Mouse (Mus musculus) midbrain, embryonic 16.5 days (tissue): ENCODE results near the gene Jmjd1c. TPM values are rescaled to one million over a fixed set of nuclear protein-coding genes. Genes with fewer than 3 reads are reported as not detected.

Experiments used
- ATAC-seq: fragments of 200-750 bp; cut with Nextera tagmentation; 2 replicates; pipeline ENCODE4 v1.8.0; 2017; ENCODE audit warnings: moderate TSS enrichment
- H3K27ac ChIP-seq: fragments of 300-500 bp; sonication (generic); 2 replicates; pipeline ENCODE4 v1.5.1; 2014; ENCODE audit warnings: mild to moderate bottlenecking, low read length, mixed read lengths
- H3K27me3 ChIP-seq: fragments of 300-500 bp; sonication (generic); 2 replicates; pipeline ENCODE4 v1.6.1; 2014; ENCODE audit warnings: low read depth, low read length, mixed read lengths; ENCODE audit not compliant: control insufficient read depth, insufficient read depth
- H3K36me3 ChIP-seq: fragments of 300-500 bp; sonication (generic); 2 replicates; pipeline ENCODE4 v1.6.1; 2014; ENCODE audit warnings: mild to moderate bottlenecking, low read length, moderate library complexity, mixed read lengths; ENCODE audit not compliant: control insufficient read depth, insufficient read depth
- H3K4me1 ChIP-seq: fragments of 300-500 bp; sonication (generic); 2 replicates; pipeline ENCODE4 v1.6.1; 2014; ENCODE audit warnings: mild to moderate bottlenecking, low read length, mixed read lengths; ENCODE audit not compliant: control insufficient read depth, insufficient read depth
- H3K4me2 ChIP-seq: fragments of 300-500 bp; sonication (generic); 2 replicates; pipeline ENCODE4 v1.6.1; 2014; ENCODE audit warnings: mild to moderate bottlenecking, low read length, mixed read lengths
- H3K4me3 ChIP-seq: fragments of 300-500 bp; sonication (generic); 2 replicates; pipeline ENCODE4 v1.5.1; 2014; ENCODE audit warnings: low read depth, mild to moderate bottlenecking, low read length, moderate library complexity, mixed read lengths
- H3K9ac ChIP-seq: fragments of 300-500 bp; sonication (generic); 2 replicates; pipeline ENCODE4 v1.6.1; 2014; ENCODE audit warnings: low read depth, low read length, mixed read lengths
- H3K9me3 ChIP-seq: fragments of 300-500 bp; sonication (generic); replicated peaks from 2 replicates; pipeline ENCODE4 v1.6.1; 2014; ENCODE audit warnings: mild to moderate bottlenecking, low read length, mixed read lengths; ENCODE audit not compliant: control insufficient read depth, poor library complexity, severe bottlenecking
- WGBS: fragments of 180-500 bp; shearing (Covaris S2); extraction: QIAGEN DNeasy Blood & Tissue Kit; methylation state at CpG from one replicate; pipeline ENCODE4 v1.1.7; 2014; 5-methylcytosine and 5-hydroxymethylcytosine counted together
- polyA plus RNA-seq: library from polyadenylated mRNA; unstranded; fragments of >200 nt; fragmentation: Nextera tagmentation; extraction: Ambion mirVana; gene quantifications from 2 replicates; pipeline ENCODE4 v1.2.1, GENCODE M21; 2015

Gene Jmjd1c
- polyA plus RNA-seq, 1 experiment from 2014 or later: 41.7 TPM

DNA sequence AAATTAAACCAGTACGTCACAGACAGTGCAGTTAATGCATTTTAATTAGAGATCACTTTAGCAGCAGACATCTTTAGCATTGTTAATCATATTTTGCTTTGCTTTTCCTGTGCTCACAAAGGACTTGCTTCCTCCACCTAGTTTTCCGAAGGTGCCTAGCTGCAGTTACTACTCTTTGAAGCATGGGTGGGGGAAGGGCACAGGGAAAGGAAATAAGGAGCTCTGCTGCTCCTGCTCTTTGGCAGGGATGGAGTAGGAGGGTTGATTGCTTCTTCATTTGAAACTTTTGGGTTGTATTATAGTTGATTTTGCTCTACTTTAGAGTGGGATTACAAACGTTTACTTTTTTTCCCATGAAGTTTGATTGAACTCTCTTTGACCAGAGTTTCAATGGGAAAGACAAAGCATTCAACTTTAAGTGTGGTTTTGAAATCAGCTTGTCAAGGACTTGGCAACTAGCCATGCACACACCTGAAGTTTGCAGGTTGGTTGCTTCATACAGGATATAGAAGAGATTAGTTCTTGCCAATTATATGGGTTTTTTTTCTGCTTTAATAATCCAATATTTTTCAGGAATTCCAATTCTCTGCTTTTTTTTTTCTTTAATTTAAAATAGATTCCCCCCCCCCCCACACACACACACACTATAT lies 97.2 kb downstream of the Jmjd1c start:
- 59% methylated on average over 3 of the region's 3 CpGs for WGBS
- ATAC-seq: no peak

DNA sequence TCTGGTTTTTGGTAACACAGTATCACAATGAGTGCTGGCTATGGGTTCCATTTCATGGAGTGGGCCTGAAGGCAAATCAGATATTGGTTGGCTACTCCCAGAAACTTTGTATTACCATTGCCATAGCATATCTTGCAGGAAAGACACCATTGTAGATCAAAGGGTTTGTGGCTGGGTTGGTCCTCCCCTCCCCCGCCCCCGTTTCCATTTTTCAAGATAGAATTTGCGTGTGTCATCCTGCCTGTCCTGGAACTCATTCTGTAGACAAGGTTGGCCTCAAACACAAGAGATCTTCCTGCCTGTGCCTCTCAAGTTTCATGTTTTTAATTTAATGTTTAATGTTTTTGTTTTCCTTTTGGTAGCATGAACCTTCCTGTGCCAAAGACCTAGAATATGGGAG lies 98.1 kb downstream of the Jmjd1c start:
- no peaks in the 10 kb centered on the region for H3K27me3 ChIP-seq
- H3K9ac ChIP-seq: no peak overlapping the region
- H3K4me2 ChIP-seq: no peak overlapping the region
- H3K36me3 ChIP-seq: no peaks in the 10 kb centered on the region
- H3K27ac ChIP-seq: no peak overlapping the region
- ATAC-seq: no peak
- no peak overlapping the region for H3K4me3 ChIP-seq
- H3K4me1 ChIP-seq: peaks cover 2% of the 10 kb centered on the region
- no peaks in the 10 kb centered on the region for H3K9me3 ChIP-seq
- 91% methylated on average over 3 of the region's 3 CpGs for WGBS

More for the DNA sequence above, 97.2 kb downstream of the Jmjd1c start:
- H3K27me3 ChIP-seq: no peaks in the 10 kb centered on the region
- H3K4me3 ChIP-seq: no peak overlapping the region
- H3K27ac ChIP-seq: no peak overlapping the region
- no peaks in the 10 kb centered on the region for H3K36me3 ChIP-seq
- no peak overlapping the region for H3K4me2 ChIP-seq
- peaks cover 6% of the 10 kb centered on the region for H3K4me1 ChIP-seq
- no peak overlapping the region for H3K9ac ChIP-seq
- H3K9me3 ChIP-seq: no peaks in the 10 kb centered on the region

DNA sequence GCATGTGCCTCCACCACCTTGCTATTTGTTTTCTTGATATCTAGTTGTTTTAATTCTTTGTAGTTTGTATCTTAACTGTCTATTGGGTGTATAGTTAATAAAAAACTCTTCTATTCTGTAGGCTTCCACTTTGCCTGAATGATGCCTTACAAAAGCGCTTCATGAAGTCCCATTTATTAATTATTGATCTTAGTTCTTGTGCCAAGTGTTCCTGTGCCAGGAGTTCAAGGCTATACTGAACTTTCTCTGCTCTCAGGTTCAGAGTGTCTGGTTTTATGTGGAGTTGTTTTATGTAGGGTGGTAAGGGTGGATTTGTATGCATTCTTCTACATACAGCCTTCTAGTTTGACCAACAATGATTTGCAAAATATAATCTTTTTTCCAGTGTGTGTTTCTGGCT lies 99.7 kb downstream of the Jmjd1c start:
- H3K36me3 ChIP-seq: no peaks in the 10 kb centered on the region
- 97% methylated on average over 1 of the region's 1 CpGs for WGBS
- no peak overlapping the region for H3K4me3 ChIP-seq
- no peaks in the 10 kb centered on the region for H3K9me3 ChIP-seq
- peaks cover 2% of the 10 kb centered on the region for H3K4me1 ChIP-seq
- H3K9ac ChIP-seq: no peak overlapping the region
- no peak overlapping the region for H3K27ac ChIP-seq
- no peaks in the 10 kb centered on the region for H3K27me3 ChIP-seq
- no peak overlapping the region for H3K4me2 ChIP-seq
- no peak for ATAC-seq

DNA sequence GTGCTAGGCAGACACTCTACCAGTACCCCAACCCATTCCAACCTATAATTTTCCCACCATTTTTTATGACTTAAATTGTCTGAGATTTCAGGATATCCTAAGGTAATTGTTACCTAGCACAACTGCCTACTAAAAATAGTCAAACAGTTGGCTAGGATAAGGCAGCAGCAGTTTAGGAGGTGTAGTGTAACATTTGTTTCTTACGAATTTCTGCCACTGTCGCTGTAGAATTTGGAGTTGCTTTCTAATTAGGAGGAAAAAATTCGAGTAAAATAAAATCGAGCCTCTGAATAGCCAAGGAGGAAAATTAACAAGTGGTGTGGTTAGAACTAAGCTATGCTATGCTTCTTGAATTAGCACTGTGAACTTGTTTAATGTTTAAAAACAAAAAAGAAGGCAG lies 101.3 kb downstream of the Jmjd1c start:
- H3K4me2 ChIP-seq: no peak overlapping the region
- no peak overlapping the region for H3K9ac ChIP-seq
- no peaks in the 10 kb centered on the region for H3K27me3 ChIP-seq
- no peak overlapping the region for H3K4me3 ChIP-seq
- no peaks in the 10 kb centered on the region for H3K36me3 ChIP-seq
- ATAC-seq: no peak
- no peak overlapping the region for H3K27ac ChIP-seq
- peaks cover 6% of the 10 kb centered on the region for H3K4me1 ChIP-seq
- WGBS: 85% methylated on average over 4 of the region's 4 CpGs
- no peaks in the 10 kb centered on the region for H3K9me3 ChIP-seq

DNA sequence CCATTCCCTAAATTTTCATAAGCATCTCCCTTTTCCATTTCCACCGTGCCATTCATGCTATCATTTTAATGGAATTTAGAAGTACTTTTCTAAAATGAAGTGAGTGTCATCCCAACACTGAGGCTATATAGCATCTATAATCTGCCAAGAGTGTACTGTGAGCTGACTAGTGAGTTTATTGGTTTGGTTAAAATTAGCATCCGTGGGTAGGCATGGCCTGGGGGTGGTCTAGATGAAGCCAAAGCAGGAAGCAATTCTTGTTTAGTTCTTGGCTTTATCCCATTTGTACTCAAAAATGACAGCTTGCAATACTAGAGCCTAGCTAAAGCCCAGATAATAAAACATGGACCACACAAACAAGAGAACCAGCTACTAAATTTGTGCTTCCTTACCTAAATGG lies 101.9 kb downstream of the Jmjd1c start:
- no peaks in the 10 kb centered on the region for H3K27me3 ChIP-seq
- peaks cover 6% of the 10 kb centered on the region for H3K4me1 ChIP-seq
- ATAC-seq: no peak
- no peaks in the 10 kb centered on the region for H3K9me3 ChIP-seq
- WGBS: 79% methylated on average over 2 of the region's 2 CpGs
- no peak overlapping the region for H3K27ac ChIP-seq
- H3K4me2 ChIP-seq: no peak overlapping the region
- no peaks in the 10 kb centered on the region for H3K36me3 ChIP-seq
- H3K9ac ChIP-seq: no peak overlapping the region
- H3K4me3 ChIP-seq: no peak overlapping the region

DNA sequence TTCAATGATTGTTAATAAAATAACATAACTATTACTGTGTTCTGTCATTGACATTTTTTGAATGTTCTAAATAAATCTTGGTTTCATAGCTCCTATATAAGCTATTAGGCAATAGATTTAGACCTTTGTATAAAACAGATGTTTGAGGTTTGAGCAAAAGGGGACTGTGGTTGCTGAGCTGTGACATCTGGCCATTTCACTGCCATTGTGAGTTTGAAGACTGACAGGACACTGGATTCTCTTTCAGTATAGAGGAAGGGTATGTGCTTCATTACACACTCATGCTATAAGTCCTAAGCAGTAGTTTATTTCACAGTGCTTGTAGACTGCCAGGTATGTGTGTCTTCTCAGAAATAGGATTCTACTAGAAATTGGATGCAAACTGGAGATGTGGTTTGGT lies 105.8 kb downstream of the Jmjd1c start:
- no peak overlapping the region for H3K4me3 ChIP-seq
- H3K36me3 ChIP-seq: no peaks in the 10 kb centered on the region
- peaks cover 6% of the 10 kb centered on the region for H3K4me1 ChIP-seq
- H3K4me2 ChIP-seq: no peak overlapping the region
- no peak overlapping the region for H3K9ac ChIP-seq
- ATAC-seq: no peak
- no peaks in the 10 kb centered on the region for H3K9me3 ChIP-seq
- no peaks in the 10 kb centered on the region for H3K27me3 ChIP-seq
- no peak overlapping the region for H3K27ac ChIP-seq

DNA sequence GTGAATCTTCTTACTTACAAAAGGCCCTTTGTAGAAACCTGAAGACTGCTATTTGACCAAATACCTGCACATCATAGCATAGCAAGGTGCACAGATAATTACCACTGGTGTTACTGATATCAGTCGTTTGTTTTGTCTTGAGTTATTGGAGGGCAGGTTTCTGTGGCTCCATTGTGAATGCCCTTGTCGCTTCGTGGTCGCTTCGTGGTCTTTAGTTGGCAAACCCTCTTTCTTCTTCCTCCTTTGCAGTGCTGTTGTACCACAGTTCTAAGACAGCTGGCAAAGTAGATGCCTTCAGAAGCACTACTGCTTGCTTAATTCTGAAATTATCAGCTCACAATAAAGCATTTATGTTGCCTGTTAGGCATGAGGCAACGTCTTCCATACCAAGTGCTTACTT lies 106.5 kb downstream of the Jmjd1c start:
- H3K4me3 ChIP-seq: no peak overlapping the region

DNA sequence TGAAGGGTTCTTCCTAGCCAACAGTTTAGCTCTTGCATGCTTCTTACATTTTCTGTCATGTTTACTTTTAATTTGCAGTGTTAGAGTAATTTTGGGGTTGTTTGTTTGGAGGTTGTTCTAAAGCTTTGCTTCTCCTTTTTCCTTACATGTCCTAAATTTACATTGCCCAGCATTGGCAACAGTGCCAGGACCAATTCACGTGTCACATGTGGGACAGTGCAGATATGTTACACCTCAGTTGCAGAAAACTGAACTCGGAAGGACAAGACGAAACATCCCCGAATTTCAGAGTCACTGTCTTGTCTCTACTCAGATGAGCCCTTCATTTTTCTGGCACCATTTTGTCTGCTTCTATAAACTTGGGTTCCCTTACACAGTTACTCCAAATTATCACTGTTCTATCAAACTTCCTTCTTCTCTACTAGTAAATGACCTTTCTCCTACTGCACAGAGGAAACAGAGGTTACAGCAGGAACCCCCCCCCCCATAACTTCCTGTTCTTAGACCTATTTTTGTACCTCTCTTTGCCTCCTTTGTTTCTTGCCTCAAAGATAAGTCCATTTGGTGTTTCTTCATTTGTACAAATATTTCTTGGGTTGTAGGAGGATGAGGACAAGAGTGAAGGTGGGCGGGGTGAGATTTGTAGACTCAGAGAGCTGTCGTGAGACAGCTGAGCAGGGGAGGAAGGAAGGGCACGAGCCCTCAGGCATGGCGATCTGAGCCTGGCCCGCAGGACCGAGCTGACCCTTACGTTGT lies 108.9 kb downstream of the Jmjd1c start:
- H3K36me3 ChIP-seq: no peaks in the 10 kb centered on the region
- no peaks in the 10 kb centered on the region for H3K27me3 ChIP-seq
- H3K27ac ChIP-seq: no peak overlapping the region
- ATAC-seq: no peak
- no peaks in the 10 kb centered on the region for H3K9me3 ChIP-seq
- no peak overlapping the region for H3K9ac ChIP-seq
- H3K4me1 ChIP-seq: peaks cover 9% of the 10 kb centered on the region
- no peak overlapping the region for H3K4me3 ChIP-seq
- no peak overlapping the region for H3K4me2 ChIP-seq
- WGBS: 92% methylated on average over 11 of the region's 11 CpGs

More for the DNA sequence above, 106.5 kb downstream of the Jmjd1c start:
- 90% methylated on average over 6 of the region's 6 CpGs for WGBS
- Histone ChIP-seq H3K4me2 (no peak overlapping the region), H3K9ac (no peak overlapping the region), H3K4me1 (peaks cover 6% of the 10 kb centered on the region), H3K36me3 (no peaks in the 10 kb centered on the region), H3K27ac (no peak overlapping the region), H3K9me3 (no peaks in the 10 kb centered on the region), H3K27me3 (no peaks in the 10 kb centered on the region)
- ATAC-seq: no peak

DNA sequence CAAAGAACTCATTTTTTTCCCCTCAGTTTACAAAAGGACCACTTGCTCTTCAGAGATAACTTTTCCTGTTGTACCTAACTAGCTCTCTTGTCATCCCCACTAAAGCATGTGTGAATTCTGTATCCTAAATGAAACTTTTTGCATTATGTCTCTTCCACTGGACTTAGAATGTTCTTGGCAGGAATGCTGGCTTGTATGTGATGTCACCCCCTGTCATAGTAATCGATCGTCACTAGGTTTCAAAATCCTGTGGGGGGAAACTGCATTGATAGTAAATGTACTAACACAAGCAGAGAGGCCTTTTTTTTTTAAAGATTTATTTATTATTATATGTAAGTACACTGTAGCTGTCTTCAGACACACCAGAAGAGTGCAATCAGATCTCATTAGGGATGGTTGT lies 112.0 kb downstream of the Jmjd1c start:
- H3K4me2 ChIP-seq: no peak overlapping the region
- H3K36me3 ChIP-seq: no peaks in the 10 kb centered on the region
- H3K9me3 ChIP-seq: no peaks in the 10 kb centered on the region
- H3K27ac ChIP-seq: no peak overlapping the region
- no peak overlapping the region for H3K9ac ChIP-seq
- no peaks in the 10 kb centered on the region for H3K27me3 ChIP-seq
- no peak for ATAC-seq
- H3K4me3 ChIP-seq: no peak overlapping the region
- 0 out of 2 replicates have a peak, but pooled peaks cover 3% of the 10 kb centered on the region for H3K4me1 ChIP-seq
- WGBS: 78% methylated on average over 2 of the region's 2 CpGs
